Mouse (Mus musculus): ENCODE data around the gene Chd5.

Gene Chd5

DNA sequence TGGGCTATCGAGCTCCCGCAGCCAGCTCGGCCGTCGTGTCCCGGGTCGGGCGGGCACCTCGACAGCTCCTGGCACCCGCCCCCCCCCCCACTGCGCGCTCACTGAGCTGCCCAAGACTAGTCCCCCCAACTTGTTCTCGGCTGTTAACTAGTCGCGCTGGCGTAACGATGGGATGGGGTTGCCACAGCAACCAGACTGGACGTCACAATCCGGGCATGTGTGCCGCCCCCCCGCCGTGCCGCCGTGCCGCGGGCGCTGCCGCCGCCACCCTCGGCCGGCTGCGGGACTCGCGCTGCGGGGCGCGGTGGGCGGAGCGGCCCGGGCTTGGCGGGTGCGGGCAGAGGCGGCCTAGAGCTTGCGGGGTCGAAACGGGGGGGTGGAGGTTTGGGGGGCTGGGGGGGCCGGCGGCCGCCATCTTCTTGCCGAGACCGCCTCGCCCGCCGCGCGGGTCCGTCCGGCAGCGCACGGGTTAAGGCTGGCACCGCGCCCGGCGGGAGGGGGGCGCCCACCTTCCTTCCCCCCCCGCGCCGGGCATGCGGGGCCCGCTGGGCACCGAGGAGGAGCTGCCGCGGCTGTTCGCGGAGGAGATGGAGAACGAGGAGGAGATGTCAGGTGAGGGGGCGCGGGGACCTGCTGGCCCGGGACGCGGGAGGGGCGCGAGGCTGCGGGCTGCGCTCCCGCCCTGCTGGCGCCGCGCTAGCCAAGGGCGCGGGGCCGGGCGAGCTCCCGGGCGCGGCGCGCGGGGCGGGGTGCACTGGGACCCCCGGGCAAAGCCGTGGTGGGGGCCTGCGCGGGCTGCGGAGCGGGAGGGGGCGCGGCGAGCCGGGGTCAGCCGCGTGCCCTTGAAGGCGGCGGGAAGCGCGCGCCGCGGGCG, at the start of gene Chd5:
TSS of gene Chd5 (plus strand) at position 233 of the 874 bp plus-strand sequence.
- no peak for DNase-seq (ENCODE audit: low spot score)

DNA sequence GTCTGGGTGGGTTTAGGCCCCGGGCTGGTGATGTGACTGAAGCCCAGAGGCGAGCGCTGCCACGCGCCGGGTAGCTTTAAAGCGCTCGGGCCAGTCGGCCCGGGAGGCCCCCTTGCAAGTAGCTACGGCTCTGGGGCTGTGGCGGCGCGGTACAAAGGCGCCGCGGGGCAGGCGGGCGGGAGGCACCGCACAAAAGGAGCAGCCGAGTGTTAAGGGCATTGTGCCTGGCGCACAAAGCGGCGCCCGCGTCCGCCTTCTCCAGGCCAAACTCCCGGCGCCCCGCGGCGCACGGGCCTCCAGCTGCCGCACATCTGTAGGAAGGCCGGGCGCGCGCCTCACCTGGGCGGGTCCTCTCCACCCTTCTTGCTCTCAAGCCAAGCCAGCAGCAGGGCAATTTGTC, 48.1 kb upstream of the Chd5 start:
- no peak for DNase-seq (ENCODE audit: low spot score)

DNA sequence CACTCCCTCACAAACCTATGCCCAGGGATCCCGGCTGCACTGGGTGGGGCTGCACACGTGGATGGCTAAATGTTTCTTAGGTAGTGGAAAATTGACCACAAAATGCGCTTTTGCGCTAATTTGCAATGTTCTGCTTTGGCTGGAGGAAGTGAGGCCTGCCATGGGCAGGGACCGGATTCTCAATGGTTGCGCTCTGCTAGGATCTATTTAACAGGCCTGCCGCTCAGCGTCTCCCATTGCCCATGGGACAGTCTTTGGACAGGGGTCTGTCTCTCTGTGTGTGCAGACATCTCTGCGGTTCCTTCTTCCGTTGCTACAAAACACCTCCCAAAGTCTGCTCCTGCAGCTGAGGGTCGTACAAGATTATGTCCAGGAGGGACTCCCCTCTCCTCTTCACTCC, 47.5 kb upstream of the Chd5 start:
- DNase-seq (ENCODE audit: low spot score): no peak

DNA sequence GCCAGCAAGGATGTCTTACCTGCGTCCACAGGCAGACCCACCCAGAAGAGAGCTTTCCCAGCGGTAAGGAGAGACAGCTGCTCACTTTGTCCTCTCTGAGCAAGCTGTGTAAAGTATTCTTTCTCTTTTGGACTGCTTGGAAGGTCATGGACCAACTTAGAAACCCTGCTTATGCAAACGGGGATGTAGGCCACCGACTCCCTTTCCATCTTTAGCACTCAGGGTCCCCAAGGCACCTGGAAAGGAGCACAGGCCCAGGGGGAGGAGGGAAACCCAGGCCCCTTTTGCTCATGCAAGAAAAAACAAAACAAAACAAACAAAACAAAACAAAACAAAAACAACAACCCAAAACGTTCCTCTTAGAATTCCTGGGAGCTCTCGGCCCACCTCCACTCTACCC, 46.9 kb upstream of the Chd5 start, which contains the start of gene Hes3:
TSS of gene Hes3 (minus strand) at position 101 of the 400 bp plus-strand sequence.
- DNase-seq (ENCODE audit: low spot score): no peak

DNA sequence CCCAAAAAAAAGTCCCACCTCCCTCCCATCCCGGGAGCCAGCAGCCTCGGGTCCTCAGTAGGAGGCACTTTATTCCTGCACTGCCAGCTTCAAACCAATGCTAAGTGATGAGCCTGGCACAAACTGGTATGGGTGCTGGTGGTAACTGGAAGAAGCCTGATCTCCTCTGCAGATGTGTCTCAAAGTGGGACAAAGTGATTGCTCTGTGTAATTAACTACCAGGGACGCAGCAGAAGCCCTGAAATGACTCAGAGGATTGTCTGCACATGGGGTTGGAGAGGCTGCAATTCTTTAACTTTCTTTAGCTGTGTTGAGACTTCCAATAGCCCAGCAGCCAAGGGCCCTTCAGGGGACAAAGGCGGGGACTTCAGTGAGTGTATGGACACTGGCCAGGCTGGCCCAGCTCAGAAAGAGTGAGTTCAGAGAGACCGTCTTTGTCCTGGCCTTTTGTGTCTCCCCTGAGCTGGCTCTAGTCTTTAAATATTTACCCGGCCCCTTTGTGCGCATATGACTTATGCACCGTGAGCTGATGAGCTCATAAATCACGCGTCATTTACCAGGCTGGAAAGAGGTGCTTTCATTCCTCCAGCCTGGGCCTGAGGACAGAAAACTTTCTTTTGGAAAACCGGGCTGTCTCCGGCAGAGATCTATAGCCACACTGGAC, 46.2 kb upstream of the Chd5 start:
- DNase-seq (ENCODE audit: low spot score): no peak

DNA sequence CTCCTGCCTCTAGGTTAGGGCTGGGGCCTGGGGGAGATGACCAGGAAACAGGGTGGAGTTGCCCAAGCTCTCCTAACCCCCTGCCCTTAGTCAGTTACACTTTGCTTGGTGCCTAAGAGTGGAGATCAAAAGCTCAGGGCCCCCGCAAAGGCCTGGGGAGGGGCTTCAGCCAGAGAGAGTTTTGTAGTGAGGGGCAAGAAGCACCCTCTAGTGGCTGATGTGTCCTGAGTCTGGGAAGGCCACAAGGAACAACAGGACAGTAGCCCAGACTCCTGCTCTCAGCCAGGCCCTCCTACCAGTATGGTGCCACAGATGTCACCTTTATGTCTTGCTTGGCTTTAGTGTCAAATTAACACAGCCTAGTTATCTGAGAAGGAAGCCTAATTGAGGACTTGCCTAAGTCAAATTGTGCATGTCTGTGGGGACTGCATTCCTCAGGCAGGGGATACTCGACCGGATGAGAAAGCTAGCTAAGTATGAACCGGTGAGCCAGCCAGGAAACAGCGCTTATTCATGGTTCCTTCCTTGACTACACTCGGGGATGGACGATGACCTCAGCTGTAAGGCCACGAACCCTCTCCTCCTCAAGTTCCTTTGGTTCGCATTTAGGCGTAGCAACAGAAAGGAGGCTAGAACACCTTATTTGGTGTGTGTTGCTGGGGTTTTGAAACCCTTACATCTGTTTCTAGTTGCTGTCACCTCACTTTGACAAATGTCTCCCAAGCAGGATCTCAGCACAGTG, 44.1 kb upstream of the Chd5 start:
- no peak for DNase-seq (ENCODE audit: low spot score)

DNA sequence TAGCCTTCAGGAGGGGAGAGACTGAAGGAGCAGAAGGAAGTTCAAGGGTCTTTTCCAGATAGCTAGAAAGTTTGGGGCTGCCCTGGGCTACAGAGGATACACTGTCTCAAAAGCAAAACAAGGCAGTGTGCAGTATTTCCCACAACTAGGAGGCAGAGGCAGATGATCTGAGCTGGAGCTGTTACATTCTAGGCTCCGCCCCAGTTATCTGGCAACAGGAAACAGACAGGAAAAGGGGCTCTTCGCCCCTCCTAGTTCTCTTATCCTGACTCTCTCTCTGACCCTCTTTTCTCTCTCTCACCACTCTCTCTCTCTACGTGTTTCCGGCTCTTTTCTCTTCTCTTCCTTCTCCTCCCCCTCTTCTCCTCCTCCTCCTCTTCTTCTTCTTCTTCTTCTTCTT, 42.5 kb upstream of the Chd5 start:
- DNase-seq (ENCODE audit: low spot score): no peak

DNA sequence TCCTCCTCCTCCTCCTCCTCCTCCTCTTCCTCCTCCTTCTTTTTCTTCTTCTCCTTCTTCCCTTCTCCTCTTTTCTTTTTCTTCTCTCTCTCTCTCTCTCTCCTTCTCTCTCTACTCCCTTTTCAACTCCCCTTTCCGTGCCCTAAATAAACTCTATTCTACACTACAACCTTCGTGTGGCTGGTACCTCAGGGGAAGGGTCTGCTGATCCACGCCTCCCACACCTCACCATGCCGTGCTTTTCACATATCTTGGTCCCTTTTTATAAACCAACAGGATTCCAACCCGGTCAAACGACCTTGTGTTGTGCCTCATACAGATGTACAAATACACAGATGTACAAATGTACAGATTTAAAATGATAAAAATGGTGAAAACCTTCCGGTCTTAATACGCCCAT, 42.1 kb upstream of the Chd5 start:
- no peak for DNase-seq (ENCODE audit: low spot score)

DNA sequence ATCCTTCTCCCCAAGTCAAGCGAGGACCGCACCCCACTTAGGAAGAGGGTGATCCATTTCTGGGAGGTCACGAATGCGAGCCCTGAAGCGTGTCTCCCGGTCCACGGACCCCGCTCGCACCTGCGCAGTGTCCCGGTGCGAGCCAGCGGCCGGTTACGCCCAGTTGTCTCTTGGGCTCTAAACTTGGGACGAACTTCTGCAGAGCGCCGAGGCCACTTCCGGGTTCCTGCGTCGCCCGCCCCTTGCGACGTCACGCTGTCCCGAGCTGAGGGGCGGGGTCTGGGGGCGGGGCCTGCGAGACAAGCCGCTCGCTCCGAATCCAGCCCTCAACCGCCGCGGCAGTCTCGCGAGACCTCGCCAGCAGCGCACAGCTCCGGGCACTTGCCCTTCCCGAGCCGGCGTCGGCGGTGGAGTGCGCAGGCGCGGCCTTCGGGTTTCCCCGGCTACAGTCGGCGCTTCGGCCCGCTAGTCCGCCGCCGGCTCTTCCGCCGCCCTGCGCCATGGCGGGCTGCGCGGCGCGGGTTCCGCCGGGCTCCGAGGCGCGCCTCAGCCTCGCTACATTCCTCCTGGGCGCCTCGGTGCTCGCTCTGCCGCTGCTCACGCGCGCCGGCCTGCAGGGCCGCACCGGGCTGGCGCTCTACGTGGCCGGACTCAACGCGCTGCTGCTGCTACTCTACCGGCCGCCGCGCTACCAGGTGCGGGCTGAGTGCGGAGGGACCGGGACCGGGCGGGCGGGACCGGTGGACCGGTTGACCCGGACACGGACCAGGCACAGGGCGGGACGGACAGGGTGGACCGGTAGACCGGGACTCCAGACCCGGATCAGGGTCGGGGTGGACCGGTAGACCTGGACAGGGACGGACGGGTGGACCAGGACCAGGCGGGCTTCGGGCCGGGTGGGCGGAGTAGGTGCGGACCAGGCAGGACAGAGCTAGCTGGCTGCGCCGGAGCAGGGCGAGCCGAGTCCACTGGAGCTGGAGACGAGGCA, 41.3 kb upstream of the Chd5 start, which contains the start of gene Icmt:
TSS of gene Icmt (plus strand) at position 354 of the 988 bp plus-strand sequence.
- DNase-seq (ENCODE audit: low spot score): peak; percentile 100

DNA sequence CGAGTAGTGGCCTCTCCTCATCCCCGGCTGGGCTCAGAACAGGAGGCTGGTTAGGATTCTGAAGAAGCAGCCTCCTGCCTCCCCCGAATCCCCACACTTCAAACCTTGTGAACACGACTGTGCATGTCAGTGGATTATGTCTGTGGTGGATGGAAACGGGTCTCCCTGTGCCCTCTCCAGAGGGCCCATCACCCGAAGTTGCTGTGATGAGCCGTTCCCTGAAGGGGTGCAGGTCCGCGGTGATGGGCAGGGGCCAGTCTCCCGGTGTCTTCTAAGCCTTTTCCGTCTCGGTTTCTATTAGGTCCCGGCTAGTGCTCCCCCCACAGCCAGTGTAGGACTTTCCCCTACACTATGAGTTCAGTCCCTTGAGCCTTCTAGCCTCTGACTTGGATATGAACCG, 39.6 kb upstream of the Chd5 start:
- no peak for DNase-seq (ENCODE audit: low spot score)

DNA sequence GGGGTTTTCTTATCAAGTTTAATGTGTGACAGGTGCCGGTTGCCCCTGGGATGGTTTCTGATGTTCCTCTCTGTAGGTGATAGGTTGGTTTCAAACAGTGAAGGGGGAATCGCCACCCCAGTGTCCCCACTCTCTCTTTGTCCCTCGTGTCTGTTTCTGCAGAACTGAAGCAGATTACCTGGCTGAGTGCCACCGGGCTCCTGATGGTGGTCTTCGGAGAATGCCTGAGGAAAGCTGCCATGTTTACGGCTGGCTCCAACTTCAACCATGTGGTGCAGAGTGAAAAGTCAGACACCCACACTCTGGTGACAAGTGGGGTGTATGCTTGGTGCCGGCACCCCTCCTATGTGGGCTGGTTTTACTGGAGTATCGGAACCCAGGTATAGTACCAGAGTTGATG, 38.1 kb upstream of the Chd5 start:
- DNase-seq (ENCODE audit: low spot score): no peak

DNA sequence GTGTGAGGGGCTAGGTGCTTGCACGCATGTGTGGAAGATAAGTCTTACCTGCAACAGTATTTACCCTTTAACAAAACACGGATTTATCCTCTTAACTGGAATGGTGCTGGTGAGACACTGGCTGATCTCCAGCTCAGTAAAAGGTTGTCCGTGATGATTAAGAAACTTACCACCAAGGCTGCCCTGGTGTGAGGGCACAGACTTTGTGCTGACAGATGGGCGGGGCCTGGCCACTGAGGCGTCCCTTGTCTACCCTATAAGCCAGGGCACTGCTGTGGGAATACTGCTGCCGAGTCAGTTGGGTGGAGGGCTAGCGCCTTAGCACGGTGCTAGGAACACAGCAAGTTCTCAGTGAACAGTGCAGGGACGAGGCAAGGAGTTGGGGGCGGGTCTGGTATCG, 36.4 kb upstream of the Chd5 start:
- DNase-seq (ENCODE audit: low spot score): no peak

DNA sequence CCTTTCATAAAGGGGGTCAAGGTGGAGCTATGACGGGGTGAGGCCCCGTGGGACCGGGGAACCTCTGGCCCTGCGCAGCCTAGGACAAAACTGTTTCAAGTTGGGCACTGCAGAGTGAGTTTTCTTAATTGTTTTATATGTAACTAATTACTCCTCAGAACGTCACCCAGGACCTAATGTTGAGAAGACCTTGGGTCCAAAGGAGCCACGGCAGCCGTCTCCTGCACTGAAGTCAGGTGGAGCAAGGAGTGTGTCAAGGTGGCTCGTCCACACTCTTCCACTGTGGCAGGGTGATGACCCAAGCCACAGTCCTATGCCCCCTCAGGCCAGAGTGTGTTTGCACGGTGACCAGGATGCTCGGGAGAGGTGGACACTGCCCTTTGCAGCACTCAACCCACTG, 35.3 kb upstream of the Chd5 start:
- DNase-seq (ENCODE audit: low spot score): no peak

DNA sequence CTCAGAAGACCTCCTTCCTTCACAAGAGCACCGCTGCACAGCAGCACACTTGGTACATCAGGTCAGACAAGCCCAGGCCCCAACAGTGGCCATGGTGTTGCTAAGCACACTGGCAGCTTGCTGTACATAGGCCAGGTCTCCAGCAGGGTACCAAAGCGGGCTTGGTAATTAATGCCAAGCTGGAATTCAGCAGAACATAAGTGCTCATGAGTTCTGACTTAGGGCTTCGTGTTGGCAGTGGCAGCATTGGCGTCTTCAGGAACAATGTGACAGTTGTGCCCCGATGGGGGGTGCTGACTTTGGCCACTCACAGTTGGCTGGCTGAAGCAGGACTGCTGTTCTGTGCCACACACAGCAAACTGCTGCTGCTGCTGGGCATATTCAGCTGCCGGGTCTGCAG, 33.8 kb upstream of the Chd5 start:
- no peak for DNase-seq (ENCODE audit: low spot score)

DNA sequence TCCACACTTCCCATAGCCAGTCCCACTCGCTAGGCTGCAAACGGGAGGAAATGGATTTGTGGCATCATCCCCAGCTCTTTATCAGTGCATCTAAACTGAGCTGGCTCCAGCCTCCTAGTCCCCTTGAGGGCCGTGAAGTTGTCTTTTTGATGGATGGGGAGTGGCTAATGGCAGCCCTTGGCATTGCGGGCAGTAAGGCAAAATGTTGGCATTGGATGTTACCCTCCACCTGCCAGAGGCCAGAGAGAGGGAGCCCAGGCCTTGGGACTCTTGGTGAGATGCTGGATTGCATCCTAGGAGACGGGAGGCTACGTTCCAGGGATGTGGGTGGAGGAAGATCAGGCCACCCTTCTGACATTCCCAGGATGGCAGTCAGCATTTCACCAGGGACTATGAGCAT, 32.5 kb upstream of the Chd5 start:
- no peak for DNase-seq (ENCODE audit: low spot score)

DNA sequence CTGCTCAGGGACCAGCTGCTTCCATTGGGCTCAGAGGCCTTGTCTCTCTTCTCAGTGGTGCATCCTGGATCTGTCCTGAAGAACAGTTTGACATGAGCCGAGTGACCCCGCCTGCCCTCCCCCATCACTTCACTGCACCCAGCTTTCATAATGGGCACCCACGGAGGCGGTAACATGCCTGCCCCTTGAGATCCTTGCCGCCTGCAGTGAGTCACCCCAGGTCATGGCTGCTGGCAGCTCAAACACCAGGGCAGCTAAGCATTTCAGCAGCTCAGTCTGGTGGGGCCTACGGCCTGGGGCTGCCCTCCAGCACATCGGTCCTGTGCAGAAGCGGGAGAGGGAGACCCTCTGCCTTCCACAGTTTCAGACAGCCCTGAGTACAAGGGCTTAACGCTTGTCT, 30.9 kb upstream of the Chd5 start:
- DNase-seq (ENCODE audit: low spot score): no peak

DNA sequence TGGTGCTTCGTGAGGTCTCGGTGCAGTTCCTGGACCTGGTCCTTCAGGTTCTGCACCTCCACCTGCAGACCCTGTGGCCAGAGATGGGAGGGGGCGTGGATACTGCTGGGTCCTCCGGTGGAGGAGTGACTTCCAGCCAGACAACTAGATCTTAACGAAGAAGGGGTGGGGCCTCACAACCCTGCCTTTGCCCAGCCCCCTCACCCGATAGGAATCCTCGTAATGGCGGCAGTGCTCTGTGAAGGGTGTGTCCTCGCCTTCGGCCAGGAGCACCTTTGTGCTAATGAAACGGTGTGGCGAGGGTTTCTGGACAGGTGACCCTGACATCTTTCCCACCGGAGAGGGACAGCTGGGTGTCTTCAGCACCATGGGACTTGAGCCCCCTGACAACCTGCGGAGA, 26.3 kb upstream of the Chd5 start:
- DNase-seq (ENCODE audit: low spot score): no peak

DNA sequence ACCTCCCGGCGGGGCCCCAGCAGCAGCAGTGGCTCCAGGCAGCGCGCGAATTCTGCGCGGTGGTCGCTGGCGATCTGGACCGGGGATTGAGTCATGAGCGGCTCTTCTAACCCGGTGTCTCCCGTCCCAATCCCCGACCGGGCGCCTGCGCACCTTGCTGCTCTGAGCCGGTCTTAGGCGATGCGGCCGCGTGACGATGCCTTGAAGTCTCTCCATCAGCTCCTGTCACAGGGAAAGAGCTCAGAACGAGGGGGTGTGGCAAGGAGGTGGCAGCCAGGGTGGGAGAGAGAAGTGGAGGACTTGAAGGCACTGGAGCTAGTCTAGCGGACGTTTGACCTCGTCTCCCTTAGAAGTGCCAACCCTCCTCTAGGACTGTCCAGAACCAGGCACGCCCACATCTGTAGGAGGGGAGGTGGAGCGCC, 25.2 kb upstream of the Chd5 start:
- DNase-seq (ENCODE audit: low spot score): no peak

DNA sequence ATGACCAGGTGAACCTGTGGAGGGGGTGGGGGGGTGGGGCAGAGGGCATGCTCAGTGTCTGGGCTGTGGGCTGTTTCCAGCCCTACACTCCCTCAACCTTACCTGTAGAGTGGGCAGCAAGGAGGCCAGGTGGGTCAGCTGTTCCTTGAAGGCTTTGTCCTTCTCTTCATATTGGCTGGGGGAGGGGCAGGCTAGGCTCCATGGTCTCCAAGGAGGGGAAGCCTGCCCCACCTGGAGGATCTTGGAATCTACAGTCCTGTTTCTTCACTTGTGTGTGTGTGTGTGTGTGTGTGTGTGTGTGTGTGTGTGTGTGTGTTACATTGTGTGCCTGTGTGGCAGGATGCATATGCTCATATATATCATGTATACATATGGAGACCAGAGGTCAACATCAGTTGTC, 24.5 kb upstream of the Chd5 start:
- DNase-seq (ENCODE audit: low spot score): no peak

DNA sequence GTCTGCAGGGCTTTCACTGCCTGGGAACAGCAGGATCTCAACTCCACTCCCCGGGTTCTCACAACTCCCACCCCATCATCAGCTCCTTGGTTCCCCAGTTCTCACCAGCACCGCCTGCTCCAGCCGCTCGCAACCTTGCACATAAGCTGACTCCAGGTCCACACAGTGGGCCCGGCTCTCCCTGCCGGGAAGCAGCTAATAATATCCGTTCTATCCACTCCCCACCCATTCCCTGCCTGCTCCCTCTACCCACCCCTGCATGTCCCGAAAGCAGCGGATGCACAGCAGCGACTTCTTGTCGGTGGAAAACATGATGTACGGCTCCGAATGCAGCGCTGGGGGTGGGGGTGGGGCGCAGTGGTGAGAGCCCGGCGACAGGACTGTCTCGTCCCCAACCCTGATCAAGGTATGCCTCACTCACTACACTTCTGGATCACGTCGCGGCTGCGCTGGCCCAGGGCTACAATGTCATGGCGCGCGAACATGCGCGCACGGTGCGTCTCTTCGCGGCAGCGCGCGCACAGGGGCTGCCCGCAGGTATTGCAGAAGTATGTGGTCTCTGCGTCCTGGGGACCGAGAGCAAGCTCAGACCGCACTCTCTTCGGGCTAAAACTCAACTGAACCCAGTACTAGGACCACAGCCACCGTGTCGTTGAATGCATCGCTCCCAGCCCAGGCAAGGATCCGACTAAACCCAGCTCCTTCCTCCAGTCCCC, 22.8 kb upstream of the Chd5 start:
- DNase-seq (ENCODE audit: low spot score): no peak

DNA sequence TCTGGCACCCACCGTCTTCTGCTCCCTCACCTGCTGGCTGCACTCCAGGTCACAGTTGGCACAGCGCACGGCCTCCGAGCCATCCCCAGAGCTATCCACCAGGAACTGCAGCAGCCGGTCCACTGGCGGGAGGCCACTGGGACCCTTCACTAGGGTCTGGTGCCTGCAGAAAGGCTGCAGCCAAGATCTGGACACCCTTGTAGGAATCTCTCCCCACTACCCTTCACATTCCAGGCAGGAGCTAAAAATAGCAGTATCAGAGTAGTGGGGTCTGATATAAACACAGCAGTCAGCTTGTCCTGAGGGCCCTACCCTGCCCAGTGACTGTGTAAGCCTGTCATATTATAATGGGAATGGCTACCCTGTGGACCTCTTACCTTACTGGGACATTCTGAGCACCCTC, 20.8 kb upstream of the Chd5 start:
- no peak for DNase-seq (ENCODE audit: low spot score)

All from urinary bladder, postnatal 25 days (tissue).